Mouse (Mus musculus): Measurements from ENCODE around the gene Tsen54. TPM values are rescaled to one million over a fixed set of nuclear protein-coding genes. Genes with fewer than 3 reads are reported as not detected.
A peak's percentile ranks its signal among the peaks of the same experiment; 100 is the strongest.

Tsen54 gene
- polyA plus RNA-seq, 1 experiment from 2014 or later, result 20.8 TPM

GRCm38 (mm10) chr11:115832064-115832463 lies 17.5 kb downstream of the Tsen54 start:
- 70% methylated on average over 6 of the region's 6 CpGs for WGBS
- Histone ChIP-seq H3K27ac (ENCODE audit: low read depth, low read length) (no peak overlapping the region), H3K4me2 (no peak overlapping the region), H3K9ac (ENCODE audit: low read length) (no peak overlapping the region), H3K9me3 (ENCODE audit: control insufficient read depth, low read length) (no peaks in the 10 kb centered on the region), H3K4me1 (ENCODE audit: control insufficient read depth, insufficient read depth, low read length) (peaks cover 10% of the 10 kb centered on the region), H3K36me3 (ENCODE audit: control insufficient read depth, insufficient read depth, low read length) (no peaks in the 10 kb centered on the region), H3K27me3 (ENCODE audit: control insufficient read depth, insufficient read depth, low read length) (peaks cover 10% of the 10 kb centered on the region), H3K4me3 (ENCODE audit: low read depth, low read length) (no peak overlapping the region)
- no peak for ATAC-seq (ENCODE audit: low FRiP score)
- no peak for DNase-seq (ENCODE audit: low spot score, missing footprints)

- ATAC-seq (ENCODE audit: low FRiP score) (no peak), DNase-seq (ENCODE audit: low spot score, missing footprints) (no peak)
- H3K4me3 ChIP-seq (ENCODE audit: low read depth, low read length), result no peak overlapping the region
- WGBS, result 8% methylated on average over 8 of the region's 8 CpGs
- no peak overlapping the region for H3K27ac ChIP-seq (ENCODE audit: low read depth, low read length)
- no peaks in the 10 kb centered on the region for H3K36me3 ChIP-seq (ENCODE audit: control insufficient read depth, insufficient read depth, low read length)
- no peak overlapping the region for H3K4me2 ChIP-seq
- peaks cover 7% of the 10 kb centered on the region for H3K27me3 ChIP-seq (ENCODE audit: control insufficient read depth, insufficient read depth, low read length)
- no peaks in the 10 kb centered on the region for H3K9me3 ChIP-seq (ENCODE audit: control insufficient read depth, low read length)
- peaks cover 10% of the 10 kb centered on the region for H3K4me1 ChIP-seq (ENCODE audit: control insufficient read depth, insufficient read depth, low read length)
- no peak overlapping the region for H3K9ac ChIP-seq (ENCODE audit: low read length)
Measured at GRCm38 (mm10) chr11:115832523-115832922, 18.0 kb downstream of the Tsen54 start.

- Histone ChIP-seq H3K4me2 (no peak overlapping the region), H3K27ac (ENCODE audit: low read depth, low read length) (no peak overlapping the region), H3K36me3 (ENCODE audit: control insufficient read depth, insufficient read depth, low read length) (no peaks in the 10 kb centered on the region), H3K4me3 (ENCODE audit: low read depth, low read length) (no peak overlapping the region), H3K9ac (ENCODE audit: low read length) (no peak overlapping the region), H3K27me3 (ENCODE audit: control insufficient read depth, insufficient read depth, low read length) (peaks cover 7% of the 10 kb centered on the region), H3K4me1 (ENCODE audit: control insufficient read depth, insufficient read depth, low read length) (peaks cover 10% of the 10 kb centered on the region), H3K9me3 (ENCODE audit: control insufficient read depth, low read length) (no peaks in the 10 kb centered on the region)
- WGBS, result 19% methylated on average over 8 of the region's 8 CpGs
- no peak for DNase-seq (ENCODE audit: low spot score, missing footprints)
- no peak for ATAC-seq (ENCODE audit: low FRiP score)
Measured at GRCm38 (mm10) chr11:115833021-115833513, 18.5 kb downstream of the Tsen54 start.

GRCm38 (mm10) chr11:115834033-115834432 lies 19.5 kb downstream of the Tsen54 start:
- no peak overlapping the region for H3K4me2 ChIP-seq
- H3K9me3 ChIP-seq (ENCODE audit: control insufficient read depth, low read length), result no peaks in the 10 kb centered on the region
- no peaks in the 10 kb centered on the region for H3K36me3 ChIP-seq (ENCODE audit: control insufficient read depth, insufficient read depth, low read length)
- no peak overlapping the region for H3K4me3 ChIP-seq (ENCODE audit: low read depth, low read length)
- ATAC-seq (ENCODE audit: low FRiP score) (no peak), DNase-seq (ENCODE audit: low spot score, missing footprints) (no peak)
- no peak overlapping the region for H3K9ac ChIP-seq (ENCODE audit: low read length)
- peaks cover 7% of the 10 kb centered on the region for H3K27me3 ChIP-seq (ENCODE audit: control insufficient read depth, insufficient read depth, low read length)
- H3K4me1 ChIP-seq (ENCODE audit: control insufficient read depth, insufficient read depth, low read length), result peaks cover 10% of the 10 kb centered on the region
- no peak overlapping the region for H3K27ac ChIP-seq (ENCODE audit: low read depth, low read length)
- 73% methylated on average over 6 of the region's 6 CpGs for WGBS

GRCm38 (mm10) chr11:115836656-115837395 lies 22.3 kb downstream of the Tsen54 start:
- Histone ChIP-seq H3K9ac (ENCODE audit: low read length) (no peak overlapping the region), H3K9me3 (ENCODE audit: control insufficient read depth, low read length) (no peaks in the 10 kb centered on the region), H3K4me3 (ENCODE audit: low read depth, low read length) (no peak overlapping the region), H3K36me3 (ENCODE audit: control insufficient read depth, insufficient read depth, low read length) (no peaks in the 10 kb centered on the region), H3K27ac (ENCODE audit: low read depth, low read length) (no peak overlapping the region), H3K4me2 (no peak overlapping the region), H3K27me3 (ENCODE audit: control insufficient read depth, insufficient read depth, low read length) (peaks cover 3% of the 10 kb centered on the region), H3K4me1 (ENCODE audit: control insufficient read depth, insufficient read depth, low read length) (peaks cover 10% of the 10 kb centered on the region; the same call in 1 of the 2 replicates)
- ATAC-seq (ENCODE audit: low FRiP score), result no peak
- no peak for DNase-seq (ENCODE audit: low spot score, missing footprints)
- whole genome bisulfite sequencing, result 35% methylated on average over 11 of the region's 11 CpGs

GRCm38 (mm10) chr11:115837606-115838345 lies 23.3 kb downstream of the Tsen54 start:
- Histone ChIP-seq H3K9ac (ENCODE audit: low read length) (no peak overlapping the region), H3K27ac (ENCODE audit: low read depth, low read length) (no peak overlapping the region), H3K4me3 (ENCODE audit: low read depth, low read length) (no peak overlapping the region), H3K4me1 (ENCODE audit: control insufficient read depth, insufficient read depth, low read length) (peaks cover 7% of the 10 kb centered on the region; the same call in 1 of the 2 replicates), H3K4me2 (no peak overlapping the region), H3K9me3 (ENCODE audit: control insufficient read depth, low read length) (no peaks in the 10 kb centered on the region), H3K27me3 (ENCODE audit: control insufficient read depth, insufficient read depth, low read length) (no peaks in the 10 kb centered on the region), H3K36me3 (ENCODE audit: control insufficient read depth, insufficient read depth, low read length) (no peaks in the 10 kb centered on the region)
- DNase-seq (ENCODE audit: low spot score, missing footprints) (peak; percentile 80), ATAC-seq (ENCODE audit: low FRiP score) (no peak)
- 92% methylated on average over 22 of the region's 22 CpGs for WGBS

- Histone ChIP-seq H3K4me1 (ENCODE audit: control insufficient read depth, insufficient read depth, low read length) (no peaks in the 10 kb centered on the region), H3K27me3 (ENCODE audit: control insufficient read depth, insufficient read depth, low read length) (no peaks in the 10 kb centered on the region), H3K36me3 (ENCODE audit: control insufficient read depth, insufficient read depth, low read length) (no peaks in the 10 kb centered on the region), H3K9ac (ENCODE audit: low read length) (no peak overlapping the region), H3K4me2 (no peak overlapping the region), H3K9me3 (ENCODE audit: control insufficient read depth, low read length) (no peaks in the 10 kb centered on the region), H3K4me3 (ENCODE audit: low read depth, low read length) (no peak overlapping the region), H3K27ac (ENCODE audit: low read depth, low read length) (no peak overlapping the region)
- 51% methylated on average over 4 of the region's 4 CpGs for WGBS
- ATAC-seq (ENCODE audit: low FRiP score), result no peak
- DNase-seq (ENCODE audit: low spot score, missing footprints), result peak; percentile 76
Measured at GRCm38 (mm10) chr11:115838895-115839311, 24.4 kb downstream of the Tsen54 start.

GRCm38 (mm10) chr11:115839732-115840131 lies 25.2 kb downstream of the Tsen54 start:
- ATAC-seq (ENCODE audit: low FRiP score) (no peak), DNase-seq (ENCODE audit: low spot score, missing footprints) (no peak)
- Histone ChIP-seq H3K9ac (ENCODE audit: low read length) (no peak overlapping the region), H3K27ac (ENCODE audit: low read depth, low read length) (no peak overlapping the region), H3K4me3 (ENCODE audit: low read depth, low read length) (no peak overlapping the region), H3K4me1 (ENCODE audit: control insufficient read depth, insufficient read depth, low read length) (no peaks in the 10 kb centered on the region), H3K36me3 (ENCODE audit: control insufficient read depth, insufficient read depth, low read length) (no peaks in the 10 kb centered on the region), H3K27me3 (ENCODE audit: control insufficient read depth, insufficient read depth, low read length) (no peaks in the 10 kb centered on the region), H3K9me3 (ENCODE audit: control insufficient read depth, low read length) (no peaks in the 10 kb centered on the region), H3K4me2 (no peak overlapping the region)
- 64% methylated on average over 3 of the region's 3 CpGs for WGBS

- no peaks in the 10 kb centered on the region for H3K36me3 ChIP-seq (ENCODE audit: control insufficient read depth, insufficient read depth, low read length)
- H3K4me3 ChIP-seq (ENCODE audit: low read depth, low read length), result no peak overlapping the region
- no peaks in the 10 kb centered on the region for H3K9me3 ChIP-seq (ENCODE audit: control insufficient read depth, low read length)
- 86% methylated on average over 6 of the region's 6 CpGs for WGBS
- H3K27me3 ChIP-seq (ENCODE audit: control insufficient read depth, insufficient read depth, low read length), result no peaks in the 10 kb centered on the region
- H3K9ac ChIP-seq (ENCODE audit: low read length), result no peak overlapping the region
- no peaks in the 10 kb centered on the region for H3K4me1 ChIP-seq (ENCODE audit: control insufficient read depth, insufficient read depth, low read length)
- no peak overlapping the region for H3K4me2 ChIP-seq
- DNase-seq (ENCODE audit: low spot score, missing footprints) (no peak), ATAC-seq (ENCODE audit: low FRiP score) (no peak)
- no peak overlapping the region for H3K27ac ChIP-seq (ENCODE audit: low read depth, low read length)
Measured at GRCm38 (mm10) chr11:115841044-115841443, 26.5 kb downstream of the Tsen54 start.
